Mouse (Mus musculus) C2C12 (cell line): Measurements from ENCODE around the gene Ddx21. TPM values are rescaled to one million over a fixed set of nuclear protein-coding genes. Genes with fewer than 3 reads are reported as not detected.
"Not testable (repeated sequence)": the region's sequence is repeated elsewhere in the genome, so short reads cannot be mapped to it uniquely, and the experiment has no call there.

Source experiments
- H3K27me3 ChIP-seq: one replicate; pipeline ENCODE4 v1.6.1; 2011; ENCODE audit not compliant: control insufficient read depth, insufficient read depth, insufficient read length
- H3K36me3 ChIP-seq: one replicate; pipeline ENCODE4 v1.6.1; 2011; ENCODE audit not compliant: control insufficient read depth, insufficient read depth
- H3K4me3 ChIP-seq: one replicate; pipeline ENCODE4 v1.5.1; 2011; ENCODE audit warnings: mild to moderate bottlenecking, control low read depth; ENCODE audit not compliant: poor library complexity, insufficient read depth, severe bottlenecking
- H3K79me2 ChIP-seq: one replicate; pipeline ENCODE4 v1.6.1; 2011; ENCODE audit not compliant: control insufficient read depth, insufficient read depth
- H3K79me3 ChIP-seq: one replicate; pipeline ENCODE4 v1.6.1; 2011; ENCODE audit warnings: low read depth, control low read depth
- H3ac ChIP-seq: one replicate; pipeline ENCODE3; 2011; ENCODE audit warnings: low read depth; ENCODE audit not compliant: control insufficient read depth, insufficient read length
- CEBPB ChIP-seq: IDR thresholded peaks from one replicate; pipeline ENCODE4 v1.6.1; 2011; ENCODE audit warnings: low read depth, mild to moderate bottlenecking, control low read depth, moderate library complexity
- CTCF ChIP-seq: IDR thresholded peaks from one replicate; pipeline ENCODE4 v1.5.1; 2011; ENCODE audit not compliant: control insufficient read depth, insufficient read depth, insufficient read length
- FOSL1 ChIP-seq: IDR thresholded peaks from one replicate; pipeline ENCODE4 v1.8.0; 2011; ENCODE audit warnings: mild to moderate bottlenecking, low read length; ENCODE audit not compliant: poor library complexity, insufficient read depth, severe bottlenecking
- MAX ChIP-seq: IDR thresholded peaks from one replicate; pipeline ENCODE4 v1.6.1; 2011; ENCODE audit warnings: mild to moderate bottlenecking, control low read depth
- MYOD1 ChIP-seq: IDR thresholded peaks from one replicate; pipeline ENCODE4 v1.6.1; 2011; ENCODE audit warnings: low read depth; ENCODE audit not compliant: control insufficient read depth, insufficient read length
- MYOG ChIP-seq: IDR thresholded peaks from one replicate; pipeline ENCODE4 v1.6.1; 2011; ENCODE audit not compliant: control insufficient read depth, insufficient read length; ENCODE audit errors: extremely low read depth
- USF1 ChIP-seq: IDR thresholded peaks from one replicate; pipeline ENCODE4 v1.6.1; 2011; ENCODE audit warnings: low read depth, mild to moderate bottlenecking, control low read depth, moderate library complexity
- polyA plus RNA-seq: library from polyadenylated mRNA; unstranded; fragments of >200 nt; fragmentation: generic; extraction: Trizol; gene quantifications from one replicate; pipeline ENCODE4 v1.2.1, GENCODE M21; 2012; ENCODE audit warnings: missing spikeins

Ddx21 gene
- polyA plus RNA-seq, 1 experiment: 55.3 TPM

DNA sequence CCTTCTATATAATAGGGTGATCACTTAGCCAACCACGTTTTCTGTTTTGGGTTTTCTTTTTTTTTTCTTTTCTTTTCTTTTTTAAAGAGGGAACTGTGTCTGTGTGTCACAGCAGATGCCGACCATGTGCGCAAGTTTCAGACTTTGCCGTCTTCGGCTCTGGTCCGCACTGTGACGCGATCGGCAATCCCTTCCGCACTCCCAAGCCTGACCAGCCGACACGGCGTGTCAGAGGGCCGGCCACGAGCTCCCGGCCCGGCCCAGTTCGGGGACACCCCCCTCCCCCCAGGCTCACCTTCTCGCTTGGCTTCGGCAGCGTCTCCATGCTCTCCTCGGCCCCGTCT lies 276 bp downstream of the Ddx21 start:
- TF ChIP-seq CEBPB: no peak
- no peak for TF ChIP-seq MYOG
- no peak for TF ChIP-seq FOSL1
- no peak for TF ChIP-seq CTCF
- no peak for TF ChIP-seq MAX
- no peak for TF ChIP-seq USF1
- no peak for TF ChIP-seq MYOD1
- Histone ChIP-seq H3K4me3 (peak overlapping the region; percentile 98), H3K79me3 (peaks cover 53% of the 10 kb centered on the region), H3K79me2 (peaks cover 60% of the 10 kb centered on the region), H3K27me3 (no peaks in the 10 kb centered on the region), H3K36me3 (peaks cover 40% of the 10 kb centered on the region), H3ac (peak overlapping the region; percentile 98)

DNA sequence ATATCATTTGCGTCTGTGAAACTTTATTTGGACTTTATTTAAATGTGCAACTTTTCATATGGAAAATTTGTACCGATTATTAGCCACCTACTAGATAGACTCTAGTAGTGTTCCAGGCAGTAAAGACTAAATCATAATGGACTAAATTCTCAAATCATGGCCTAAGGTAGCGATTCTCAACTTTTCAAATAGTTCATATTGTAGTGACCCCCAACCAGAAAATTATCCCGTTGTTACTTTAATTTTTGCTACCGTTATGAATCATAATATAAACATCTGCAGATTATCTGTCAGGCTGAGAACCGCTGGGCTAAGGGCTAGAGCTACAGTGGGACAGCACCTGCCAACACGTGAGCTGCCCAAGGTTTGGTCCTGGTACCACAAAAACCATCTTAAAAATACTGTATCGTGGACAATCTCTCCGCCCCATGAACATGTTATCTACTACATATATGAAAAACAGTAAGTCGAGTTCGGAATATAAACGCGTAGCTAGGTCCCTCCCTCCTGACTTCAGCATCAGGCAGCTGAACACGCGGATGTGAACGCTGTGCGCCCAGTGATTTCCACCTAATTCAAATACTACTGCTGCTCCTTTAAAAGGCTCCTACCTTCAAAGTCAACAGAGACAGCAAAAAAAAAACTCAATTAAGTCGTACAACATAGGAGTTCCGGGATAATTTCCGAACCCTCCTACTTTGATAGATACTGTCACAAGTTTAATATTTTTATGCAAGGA lies 859 bp downstream of the Ddx21 start:
- Histone ChIP-seq H3ac (peak overlapping the region; percentile 76), H3K36me3 (peaks cover 45% of the 10 kb centered on the region), H3K79me3 (peaks cover 57% of the 10 kb centered on the region), H3K79me2 (peaks cover 66% of the 10 kb centered on the region), H3K4me3 (peak overlapping the region; percentile 98), H3K27me3 (no peaks in the 10 kb centered on the region)
- TF ChIP-seq MAX (peak; percentile 12), CTCF (no peak)

GRCm38 (mm10) chr10:62600056-62600455 lies 2.0 kb downstream of the Ddx21 start:
- no peak for TF ChIP-seq FOSL1
- TF ChIP-seq MYOG: no peak
- no peak for TF ChIP-seq MAX
- TF ChIP-seq USF1: no peak
- TF ChIP-seq MYOD1: no peak
- TF ChIP-seq CEBPB: no peak
- no peak for TF ChIP-seq CTCF
- H3K27me3 ChIP-seq: no peaks in the 10 kb centered on the region
- peak overlapping the region; percentile 98 for H3K4me3 ChIP-seq
- peaks cover 78% of the 10 kb centered on the region for H3K79me2 ChIP-seq
- H3ac ChIP-seq: peak overlapping the region; percentile 44
- H3K79me3 ChIP-seq: peaks cover 69% of the 10 kb centered on the region
- H3K36me3 ChIP-seq: peaks cover 56% of the 10 kb centered on the region

- H3ac ChIP-seq: not testable (repeated sequence)
- Histone ChIP-seq H3K79me2 (peaks cover 85% of the 10 kb centered on the region), H3K36me3 (peaks cover 64% of the 10 kb centered on the region)
Observed at GRCm38 (mm10) chr10:62599311-62599710, 2.8 kb downstream of the Ddx21 start.

GRCm38 (mm10) chr10:62592496-62592895 lies 9.6 kb downstream of the Ddx21 start:
- TF ChIP-seq CEBPB (no peak), MYOG (no peak), FOSL1 (no peak), CTCF (no peak), USF1 (no peak), MAX (no peak), MYOD1 (no peak)
- H3ac ChIP-seq: no peak overlapping the region
- H3K79me3 ChIP-seq: peaks cover 54% of the 10 kb centered on the region
- no peak overlapping the region for H3K4me3 ChIP-seq
- peaks cover 98% of the 10 kb centered on the region for H3K36me3 ChIP-seq
- no peaks in the 10 kb centered on the region for H3K27me3 ChIP-seq
- peaks cover 100% of the 10 kb centered on the region for H3K79me2 ChIP-seq

More at GRCm38 (mm10) chr10:62599311-62599710, 2.8 kb downstream of the Ddx21 start:
- H3K79me3 ChIP-seq: peaks cover 76% of the 10 kb centered on the region
- not testable (repeated sequence) for H3K4me3 ChIP-seq, H3K27me3 ChIP-seq

GRCm38 (mm10) chr10:62590200-62590599 lies 11.9 kb downstream of the Ddx21 start:
- peaks cover 99% of the 10 kb centered on the region for H3K36me3 ChIP-seq
- H3K79me2 ChIP-seq: peaks cover 77% of the 10 kb centered on the region
- no peak overlapping the region for H3K4me3 ChIP-seq
- no peaks in the 10 kb centered on the region for H3K27me3 ChIP-seq
- TF ChIP-seq CTCF (peak; percentile 27), MYOG (no peak)
- H3ac ChIP-seq: no peak overlapping the region
- H3K79me3 ChIP-seq: peaks cover 33% of the 10 kb centered on the region
